Comparison of ENCODE assay signal across 40 mouse cellular contexts in genomic region chr17:36326055-36326454, GRCm38 (mm10). TPM values are rescaled to one million over a fixed set of nuclear protein-coding genes. Genes with fewer than 3 reads are reported as not detected.
"Had no signal": no experiment of that assay in that cellular context is flagged by ENCODE, and none has a peak within 500 bp of the region (broad histone marks: within the 10 kb centered on the region; RNA-seq: fewer than 3 reads in every experiment).

H2-M10.1 (minus strand) TSS chr17:36326155.

- H3K4me1 ChIP-seq: embryonic facial prominence, embryonic 10.5 days; embryonic facial prominence, embryonic 12.5 days; embryonic facial prominence, embryonic 13.5 days; embryonic facial prominence, embryonic 15.5 days; forebrain, embryonic 10.5 days; forebrain, embryonic 12.5 days; forebrain, embryonic 13.5 days; forebrain, embryonic 15.5 days had no signal

- DNase-seq: cerebellum, adult 8-10 months; cerebellum, adult 9-10 months; cerebellum, adult 9-11 months; cerebellum, postnatal 10 days; cerebellum, postnatal 14 days; cerebellum, postnatal 25 days; cerebellum, postnatal 36 days; embryo, embryonic 11 days; forebrain, postnatal 0 days; gastrocnemius, adult 2 months; gastrocnemius, postnatal 10 days; gastrocnemius, postnatal 14 days; gastrocnemius, postnatal 25 days; gastrocnemius, postnatal 36 days; heart, adult 11 months; heart, adult 18-20 months; heart, adult 2 months had no signal

- H3K9me3 ChIP-seq: embryonic facial prominence, embryonic 10.5 days; embryonic facial prominence, embryonic 12.5 days; embryonic facial prominence, embryonic 13.5 days; embryonic facial prominence, embryonic 15.5 days; forebrain, embryonic 10.5 days; forebrain, embryonic 12.5 days; forebrain, embryonic 13.5 days; forebrain, embryonic 15.5 days had no signal

- H3K36me3 ChIP-seq: embryonic facial prominence, embryonic 10.5 days; embryonic facial prominence, embryonic 12.5 days; embryonic facial prominence, embryonic 13.5 days; embryonic facial prominence, embryonic 15.5 days; forebrain, embryonic 10.5 days; forebrain, embryonic 12.5 days; forebrain, embryonic 15.5 days had no signal

- H3K4me3 ChIP-seq: embryonic facial prominence, embryonic 10.5 days; embryonic facial prominence, embryonic 12.5 days; embryonic facial prominence, embryonic 13.5 days; embryonic facial prominence, embryonic 15.5 days; erythroblast, embryonic 14.5 days; forebrain, embryonic 10.5 days; forebrain, embryonic 12.5 days; forebrain, embryonic 13.5 days; forebrain, embryonic 15.5 days; gastrocnemius, adult 2 months; heart, adult 2 months had no signal

- H3K27me3 ChIP-seq: embryonic facial prominence, embryonic 12.5 days; embryonic facial prominence, embryonic 13.5 days; embryonic facial prominence, embryonic 15.5 days; forebrain, embryonic 12.5 days; forebrain, embryonic 13.5 days; forebrain, embryonic 15.5 days had no signal

- H3K9ac ChIP-seq: embryonic facial prominence, embryonic 12.5 days; embryonic facial prominence, embryonic 13.5 days; embryonic facial prominence, embryonic 15.5 days; forebrain, embryonic 12.5 days; forebrain, embryonic 13.5 days; forebrain, embryonic 15.5 days; forebrain, postnatal 0 days had no signal

- H3K27ac ChIP-seq: embryonic facial prominence, embryonic 10.5 days; embryonic facial prominence, embryonic 12.5 days; embryonic facial prominence, embryonic 13.5 days; embryonic facial prominence, embryonic 15.5 days; forebrain, embryonic 10.5 days; forebrain, embryonic 12.5 days; forebrain, embryonic 13.5 days; forebrain, embryonic 15.5 days; gastrocnemius, adult 2 months; heart, adult 2 months had no signal

- H3K4me2 ChIP-seq: embryonic facial prominence, embryonic 12.5 days; embryonic facial prominence, embryonic 13.5 days; embryonic facial prominence, embryonic 15.5 days; forebrain, embryonic 12.5 days; forebrain, embryonic 13.5 days; forebrain, embryonic 15.5 days had no signal

RNA-seq across cellular contexts. Expression of gene H2-M10.1, which starts in this region (rescaled TPM):
- total RNA-seq: common myeloid progenitor, adult 5-6 weeks; forebrain, postnatal 0 days; gastrocnemius, adult 18-20 months; gastrocnemius, adult 2 months; gastrocnemius, adult 8-10 months; gastrocnemius, postnatal 10 days; gastrocnemius, postnatal 14 days; gastrocnemius, postnatal 25 days; gastrocnemius, postnatal 36 days; gastrocnemius, postnatal 4 days; granulocyte monocyte progenitor cell, adult 5-6 weeks; heart, adult 18-20 months; heart, adult 2 months; heart, adult 8-10 months had no signal
- polyA plus RNA-seq: cortical plate, adult 2 months; embryonic facial prominence, embryonic 10.5 days; embryonic facial prominence, embryonic 11.5 days; embryonic facial prominence, embryonic 12.5 days; embryonic facial prominence, embryonic 13.5 days; embryonic facial prominence, embryonic 14.5 days; embryonic facial prominence, embryonic 15.5 days; erythroblast, embryonic 14.5 days; forebrain, embryonic 10.5 days; forebrain, embryonic 11.5 days; forebrain, embryonic 12.5 days; forebrain, embryonic 13.5 days; forebrain, embryonic 14.5 days; forebrain, embryonic 15.5 days; forebrain, embryonic 16.5 days; forebrain, postnatal 0 days; frontal cortex, adult 2 months; gonadal fat pad, adult 2 months; heart, adult 2 months had no signal
